Mouse (Mus musculus) spleen, adult 2 months (tissue): ENCODE results near the gene Try4. TPM values are rescaled to one million over a fixed set of nuclear protein-coding genes. Genes with fewer than 3 reads are reported as not detected.

Source experiments
- DNase-seq, 2 experiments: peaks; one replicate each; pipeline versions ENCODE4 v3.0.0 to v3.0.0-alpha.2; 2012 to 2021; ENCODE audit warnings: low spot score in 2 of 2, low read depth in 1 of 2
- H3K27ac ChIP-seq: fragments of 200-500 bp; 2 replicates; pipeline ENCODE4 v1.5.1; 2012; ENCODE audit warnings: low read length, inconsistent platforms; ENCODE audit not compliant: insufficient read depth
- H3K27me3 ChIP-seq: fragments of 200-500 bp; 2 replicates; pipeline ENCODE4 v1.6.1; 2012; ENCODE audit warnings: mild to moderate bottlenecking, moderate library complexity, low read length, inconsistent platforms; ENCODE audit not compliant: control insufficient read depth, insufficient read depth
- H3K36me3 ChIP-seq: fragments of 200-500 bp; 2 replicates; pipeline ENCODE4 v1.6.1; 2012; ENCODE audit warnings: mild to moderate bottlenecking, low read length, inconsistent platforms; ENCODE audit not compliant: control insufficient read depth, insufficient read depth
- H3K4me1 ChIP-seq: fragments of 200-500 bp; 2 replicates; pipeline ENCODE4 v1.6.1; 2011; ENCODE audit warnings: inconsistent platforms; ENCODE audit not compliant: control insufficient read depth, insufficient read depth, insufficient read length
- H3K4me3 ChIP-seq: fragments of 200-500 bp; 2 replicates; pipeline ENCODE4 v1.5.1; 2011; ENCODE audit warnings: mild to moderate bottlenecking, inconsistent platforms; ENCODE audit not compliant: insufficient read depth, insufficient read length; ENCODE audit errors: extremely low read depth
- CTCF ChIP-seq: fragments of 200-500 bp; IDR thresholded peaks from 2 replicates; pipeline ENCODE4 v1.5.1; 2011; ENCODE audit warnings: mild to moderate bottlenecking, inconsistent platforms; ENCODE audit not compliant: insufficient read depth, insufficient read length, insufficient replicate concordance; ENCODE audit errors: extremely low read depth
- POLR2A ChIP-seq: fragments of 200-500 bp; IDR thresholded peaks from 2 replicates; pipeline ENCODE4 v1.6.1; 2011; ENCODE audit warnings: low read depth, low read length, inconsistent platforms
- WGBS: fragments of 180-500 bp; shearing (Covaris S2); methylation state at CpG from one replicate; pipeline ENCODE4 v1.1.7; 2018; 5-methylcytosine and 5-hydroxymethylcytosine counted together
- polyA plus RNA-seq: library from polyadenylated mRNA; depleted of rRNA; stranded (reverse); fragments of >200 nt; gene quantifications from 2 replicates; pipeline ENCODE4 v1.2.3, GENCODE M21; 2012; rRNA removed

The Try4 gene
- polyA plus RNA-seq, 1 experiment = 7,384 TPM

DNA sequence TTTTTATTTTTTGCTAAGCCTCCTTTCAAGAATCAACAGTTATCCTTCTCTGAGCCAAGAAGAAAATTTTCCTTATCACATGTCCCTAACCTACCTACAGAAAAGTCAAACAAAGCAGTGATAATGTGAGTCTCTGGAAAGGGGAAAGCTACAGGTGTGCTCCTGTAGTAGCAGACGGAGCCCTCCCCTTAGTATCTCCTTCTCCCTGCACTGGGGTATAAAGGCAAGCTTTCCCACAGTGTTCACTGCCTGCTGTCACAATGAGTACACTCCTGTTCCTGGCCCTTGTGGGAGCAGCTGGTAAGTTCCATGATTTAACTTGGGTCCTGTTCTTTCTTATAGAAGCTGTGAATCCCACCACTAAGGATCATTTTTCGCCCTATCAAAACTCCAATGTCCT lies 51.9 kb downstream of the Try4 start, which contains the start of gene Try10:
Try10 (plus strand) TSS at position 174 of the 400 bp plus-strand sequence.
- Histone ChIP-seq H3K36me3 (no peaks in the 10 kb centered on the region), H3K27ac (no peak within 1 kb of the TSS), H3K4me1 (no peaks in the 10 kb centered on the region), H3K27me3 (no peaks in the 10 kb centered on the region), H3K4me3 (no peak within 1 kb of the TSS)
- DNase-seq = no peak
- TF ChIP-seq CTCF = no peak
- no peak for TF ChIP-seq POLR2A
- 80% methylated on average over 2 of the region's 2 CpGs for WGBS

Other genes starting within 250 kb of the Try4 start
- 2,461 and 4,668 TPM in 2 replicates for gene Try5, start 14.6 kb downstream of the Try4 start, polyA plus RNA-seq
- 59.7 and 79.4 TPM in 2 replicates for gene Try10, start 51.8 kb downstream of the Try4 start, polyA plus RNA-seq
- 80.5 and 489 TPM in 2 replicates for gene Prss3, start 75.4 kb downstream of the Try4 start, polyA plus RNA-seq
- 12.2 and 155 TPM in 2 replicates for gene Gm5771, start 90.1 kb downstream of the Try4 start, polyA plus RNA-seq
- gene Gm10334, start 143.9 kb downstream of the Try4 start, polyA plus RNA-seq = 2.4 and 41.1 TPM in 2 replicates
- gene Prss1, start 156.7 kb downstream of the Try4 start, polyA plus RNA-seq = 10.3 and 12.5 TPM in 2 replicates
- gene Prss2, start 219.5 kb downstream of the Try4 start, polyA plus RNA-seq = 9,234 and 9,806 TPM in 2 replicates